Mouse (Mus musculus) spleen, adult 2 months (tissue): Measurements from ENCODE around the gene Fam174b.

Source experiments
- CTCF ChIP-seq: fragments of 200-500 bp; IDR thresholded peaks from 2 replicates; pipeline ENCODE4 v1.5.1; 2011; ENCODE audit warnings: mild to moderate bottlenecking, inconsistent platforms; ENCODE audit not compliant: insufficient read depth, insufficient read length, insufficient replicate concordance; ENCODE audit errors: extremely low read depth
- POLR2A ChIP-seq: fragments of 200-500 bp; IDR thresholded peaks from 2 replicates; pipeline ENCODE4 v1.6.1; 2011; ENCODE audit warnings: low read depth, low read length, inconsistent platforms

DNA sequence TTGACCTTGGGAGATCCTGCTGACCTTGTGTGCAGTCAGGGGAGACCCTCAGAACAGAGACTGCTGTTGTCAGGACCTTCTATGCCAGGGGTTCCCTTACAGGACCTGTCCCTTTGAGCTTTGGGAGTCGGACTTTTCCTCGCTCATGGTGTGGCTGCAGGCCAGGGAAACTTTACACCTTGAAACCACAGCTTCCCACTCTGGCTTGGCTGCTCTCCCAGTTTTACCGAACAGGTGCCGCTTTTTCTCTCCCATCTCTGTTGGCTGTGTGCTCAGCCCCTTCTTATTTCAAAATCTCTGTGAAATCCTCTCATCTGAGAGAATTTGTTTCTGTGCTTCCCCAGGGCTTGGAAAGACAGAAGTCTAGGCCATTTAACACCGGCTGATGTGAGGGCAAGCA, 5.8 kb downstream of the Fam174b start:
- no peak for TF ChIP-seq CTCF
- TF ChIP-seq POLR2A, result no peak
